Mouse (Mus musculus) layer of hippocampus, postnatal 36 days (tissue): Measurements from ENCODE around the gene Ncam1. TPM values are rescaled to one million over a fixed set of nuclear protein-coding genes. Genes with fewer than 3 reads are reported as not detected.

Experiments used
- DNase-seq, 2 experiments: peaks; one replicate each; pipeline ENCODE4 v3.0.0; 2022
- total RNA-seq, 2 experiments: library from RNA; stranded (reverse); gene quantifications; 2 replicates each; pipeline ENCODE4 v1.2.3; 2021

The Ncam1 gene
- total RNA-seq, 2 experiments from 2014 or later: 293 to 312 TPM

GRCm38 (mm10) chr9:49490609-49491008 is 308.1 kb downstream of the Ncam1 start:
- DNase-seq: no peak

GRCm38 (mm10) chr9:49488912-49489895 is 309.5 kb downstream of the Ncam1 start:
- DNase-seq: peak; percentile 75 to 82

GRCm38 (mm10) chr9:49488258-49488657 is 310.5 kb downstream of the Ncam1 start:
- no peak for DNase-seq

GRCm38 (mm10) chr9:49487657-49487943 is 311.1 kb downstream of the Ncam1 start:
- DNase-seq: no peak

- no peak for DNase-seq
These were observed 311.7 kb downstream of the Ncam1 start for GRCm38 (mm10) chr9:49486805-49487656.

GRCm38 (mm10) chr9:49485892-49486311 is 312.8 kb downstream of the Ncam1 start, which contains the start of gene Ttc12:
Ttc12 (minus strand) TSS chr9:49486225.
- DNase-seq: peak in 1 of 2 experiments; percentile 62

GRCm38 (mm10) chr9:49485250-49485891 is 313.4 kb downstream of the Ncam1 start:
- DNase-seq: no peak

GRCm38 (mm10) chr9:49483316-49483715 is 315.4 kb downstream of the Ncam1 start:
- DNase-seq: no peak

GRCm38 (mm10) chr9:49472126-49472525 is 326.6 kb downstream of the Ncam1 start:
- no peak for DNase-seq

- no peak for DNase-seq
These were observed 327.8 kb downstream of the Ncam1 start for GRCm38 (mm10) chr9:49470946-49471345.

- no peak for DNase-seq
These were observed 328.7 kb downstream of the Ncam1 start for GRCm38 (mm10) chr9:49470006-49470405.

GRCm38 (mm10) chr9:49456136-49456535 is 342.6 kb downstream of the Ncam1 start:
- no peak for DNase-seq

GRCm38 (mm10) chr9:49452396-49452795 is 346.3 kb downstream of the Ncam1 start:
- DNase-seq: no peak
